In the genomic region with DNA sequence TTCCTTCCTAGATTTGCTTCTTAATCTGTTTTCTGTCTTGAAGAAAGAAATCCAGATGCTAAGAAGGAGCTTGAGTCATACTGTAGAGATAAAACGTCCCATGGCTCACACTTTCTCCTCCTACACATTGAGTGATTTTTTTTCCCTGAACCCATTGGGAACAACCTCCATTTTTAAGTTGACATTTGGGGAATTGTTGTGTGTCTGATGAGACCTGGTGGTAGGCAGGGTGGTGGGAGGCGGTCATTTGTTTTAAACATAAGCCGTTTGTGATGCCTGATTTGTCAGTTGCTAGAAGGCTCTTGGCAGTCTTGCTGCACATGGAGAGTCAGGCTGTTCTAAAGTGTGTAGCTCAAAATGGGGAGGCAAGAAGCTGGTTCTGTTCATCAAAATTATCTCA, we compare ENCODE assay signal across 23 mouse cellular contexts.
DNase-seq lines count a peak whose midpoint lies in the region; ATAC-seq and TF ChIP-seq lines count a peak whose summit lies in the region.
"Had no signal": no experiment of that assay in that cellular context is flagged by ENCODE, and none has a peak within 500 bp of the region (broad histone marks: within the 10 kb centered on the region; RNA-seq: fewer than 3 reads in every experiment).

No protein-coding gene starts in this region.

- no peak overlapping the region for H3K9ac ChIP-seq in kidney, embryonic 14.5 days (ENCODE audit: low read depth, low read length)
- no peak overlapping the region for H3K9ac ChIP-seq in forebrain, postnatal 0 days
- H3K9ac ChIP-seq: embryonic facial prominence, embryonic 15.5 days; hindbrain, embryonic 15.5 days; liver, embryonic 12.5 days; lung, embryonic 14.5 days; neural tube, embryonic 13.5 days had no signal

- H3K27me3 ChIP-seq in kidney, embryonic 14.5 days (ENCODE audit: control insufficient read depth, insufficient read depth, low read length), result no peaks in the 10 kb centered on the region
- no peaks in the 10 kb centered on the region for H3K27me3 ChIP-seq in forebrain, postnatal 0 days (ENCODE audit: insufficient read depth, low read length)
- H3K27me3 ChIP-seq: embryonic facial prominence, embryonic 15.5 days; hindbrain, embryonic 15.5 days; liver, embryonic 12.5 days; neural tube, embryonic 13.5 days had no signal

- H3K4me2 ChIP-seq in kidney, embryonic 14.5 days (replicated peaks; ENCODE audit: low read depth, low read length), result no peak overlapping the region
- H3K4me2 ChIP-seq in forebrain, postnatal 0 days (ENCODE audit: low read depth), result no peak overlapping the region
- H3K4me2 ChIP-seq: embryonic facial prominence, embryonic 15.5 days; heart, embryonic 11.5 days; hindbrain, embryonic 15.5 days; liver, embryonic 12.5 days; lung, embryonic 14.5 days; midbrain, embryonic 11.5 days; neural tube, embryonic 13.5 days had no signal

- ATAC-seq in kidney, embryonic 14.5 days (ENCODE audit: low FRiP score, low TSS enrichment), result no peak
- ATAC-seq in forebrain, postnatal 0 days, result no peak
- ATAC-seq: intestine, embryonic 16.5 days; liver, embryonic 12.5 days had no signal

- H3K9me3 ChIP-seq in kidney, embryonic 14.5 days (ENCODE audit: control insufficient read depth, low read length), result no peaks in the 10 kb centered on the region
- H3K9me3 ChIP-seq in forebrain, postnatal 0 days (ENCODE audit: low read length), result no peaks in the 10 kb centered on the region
- H3K9me3 ChIP-seq: embryonic facial prominence, embryonic 15.5 days; forebrain, embryonic 10.5 days; hindbrain, embryonic 15.5 days; liver, embryonic 12.5 days; neural tube, embryonic 13.5 days had no signal

- H3K4me3 ChIP-seq in kidney, embryonic 14.5 days (ENCODE audit: low read length), result no peak overlapping the region
- no peak overlapping the region for H3K4me3 ChIP-seq in forebrain, postnatal 0 days (ENCODE audit: low read depth, low read length)
- H3K4me3 ChIP-seq: embryonic facial prominence, embryonic 15.5 days; forebrain, embryonic 10.5 days; hindbrain, embryonic 15.5 days; liver, embryonic 12.5 days; neural tube, embryonic 13.5 days had no signal

- no peak for TF ChIP-seq CTCF in forebrain, postnatal 0 days (IDR thresholded peaks at IDR 0.05; ENCODE audit: low read depth)

- DNase-seq in cerebellum, postnatal 14 days, result peak; percentile 12 to 20
- no peak for DNase-seq in cerebellum, adult 9-10 months
- peak; percentile 69 to 76 for DNase-seq in frontal cortex, adult 2 months (ENCODE audit: extremely low spot score in 1 of 2, low spot score in 1 of 2)
- DNase-seq in left cerebral cortex, adult 18-20 months (ENCODE audit: low spot score in 2 of 2), result peak; percentile 38 to 63
- DNase-seq in right cerebral cortex, postnatal 10 days (ENCODE audit: low spot score in 2 of 2), result peak; percentile 24 to 34
- no peak for DNase-seq in B cell, adult 2 months
- DNase-seq in forebrain, postnatal 0 days, result no peak
- DNase-seq: adrenal gland, adult 8-10 months; cerebellum, adult 11-12 months; lung, embryonic 14.5 days; lung, postnatal 4 days; thymus, postnatal 25 days had no signal

- no peak overlapping the region for H3K27ac ChIP-seq in kidney, embryonic 14.5 days (ENCODE audit: low read depth, low read length)
- H3K27ac ChIP-seq in forebrain, postnatal 0 days (ENCODE audit: low read depth, low read length), result no peak overlapping the region
- H3K27ac ChIP-seq: embryonic facial prominence, embryonic 15.5 days; forebrain, embryonic 10.5 days; hindbrain, embryonic 15.5 days; kidney, postnatal 0 days; liver, embryonic 12.5 days; neural tube, embryonic 13.5 days; stomach, postnatal 0 days had no signal

- H3K36me3 ChIP-seq in kidney, embryonic 14.5 days (ENCODE audit: control insufficient read depth, insufficient read depth, low read length), result no peaks in the 10 kb centered on the region
- no peaks in the 10 kb centered on the region for H3K36me3 ChIP-seq in forebrain, postnatal 0 days (ENCODE audit: insufficient read depth)
- H3K36me3 ChIP-seq: embryonic facial prominence, embryonic 15.5 days; forebrain, embryonic 10.5 days; hindbrain, embryonic 15.5 days; liver, embryonic 12.5 days; neural tube, embryonic 13.5 days had no signal

- no peaks in the 10 kb centered on the region for H3K4me1 ChIP-seq in kidney, embryonic 14.5 days (ENCODE audit: control insufficient read depth, insufficient read depth, low read length)
- H3K4me1 ChIP-seq in forebrain, postnatal 0 days (ENCODE audit: insufficient read depth), result no peaks in the 10 kb centered on the region
- H3K4me1 ChIP-seq: embryonic facial prominence, embryonic 15.5 days; forebrain, embryonic 10.5 days; hindbrain, embryonic 15.5 days; liver, embryonic 12.5 days; neural tube, embryonic 13.5 days had no signal

- WGBS in kidney, embryonic 14.5 days, result 74% methylated on average over 3 of the region's 3 CpGs
- 80% methylated on average over 3 of the region's 3 CpGs for WGBS in forebrain, postnatal 0 days

Comparison
In these comparisons a context has a peak if more than half of its experiments do, and no peak if none do; other contexts are left out.
1. DNase-seq: peak in cerebellum, postnatal 14 days (2 of 2), frontal cortex, adult 2 months (2 of 2), left cerebral cortex, adult 18-20 months (2 of 2) and right cerebral cortex, postnatal 10 days (2 of 2); none in cerebellum, adult 9-10 months (single experiment), B cell, adult 2 months (0 of 2) and forebrain, postnatal 0 days (single experiment).